In genomic region chr9:107555701-107556100, GRCm38 (mm10) we compare ENCODE assay signal across 10 mouse cellular contexts. TPM values are rescaled to one million over a fixed set of nuclear protein-coding genes. Genes with fewer than 3 reads are reported as not detected.
A peak's percentile ranks its signal among the peaks of the same experiment; 100 is the strongest.
DNase-seq lines count a peak whose midpoint lies in the region; ATAC-seq and TF ChIP-seq lines count a peak whose summit lies in the region.
"Had no signal": no experiment of that assay in that cellular context is flagged by ENCODE, and none has a peak within 500 bp of the region (broad histone marks: within the 10 kb centered on the region; RNA-seq: fewer than 3 reads in every experiment).

No protein-coding gene starts in this region.

- no peak for TF ChIP-seq CTCF in heart, postnatal 0 days (IDR thresholded peaks at IDR 0.05; ENCODE audit: low read depth)
- no peak for TF ChIP-seq CTCF in MEL (IDR thresholded peaks at IDR 0.05 in 2 of 3, conservative IDR thresholded peaks at IDR 0.05 in 1 of 3; ENCODE audit: control insufficient read depth in 1 of 3, insufficient read depth in 1 of 3, low read depth in 2 of 3, low read length in 3 of 3, poor library complexity in 1 of 3, severe bottlenecking in 1 of 3)

- peak overlapping the region; percentile 70 for H3K4me3 ChIP-seq in heart, postnatal 0 days (ENCODE audit: low read depth, low read length)
- peak overlapping the region; percentile 82 to 91 for H3K4me3 ChIP-seq in MEL (ENCODE audit: control insufficient read depth in 1 of 2, insufficient read depth in 1 of 2, low read depth in 2 of 2, low read length in 2 of 2)
- H3K4me3 ChIP-seq in hindbrain, embryonic 10.5 days = peak overlapping the region; percentile 84
- H3K4me3 ChIP-seq in midbrain, embryonic 10.5 days = peak overlapping the region; percentile 88

- peak overlapping the region; percentile 86 for H3K4me2 ChIP-seq in heart, postnatal 0 days (ENCODE audit: low read depth, low read length)

- H3K9ac ChIP-seq in heart, postnatal 0 days (replicated peaks; ENCODE audit: low read depth, low read length) = peak overlapping the region; percentile 89
- H3K9ac ChIP-seq in MEL (ENCODE audit: control insufficient read depth, low read depth, low read length, poor library complexity, severe bottlenecking) = peak overlapping the region; percentile 94

- TF ChIP-seq RAD21 in MEL (IDR thresholded peaks at IDR 0.05; ENCODE audit: low read depth, low read length) = no peak

- DNase-seq in heart, postnatal 0 days (ENCODE audit: low spot score) = no peak
- DNase-seq in heart, adult 8-10 months (ENCODE audit: low spot score) = no peak
- no peak for DNase-seq in MEL (ENCODE audit: low read depth, low spot score)
- no peak for DNase-seq in hindbrain, embryonic 10.5 days (ENCODE audit: low spot score)
- no peak for DNase-seq in midbrain, embryonic 10.5 days (ENCODE audit: low spot score)
- no peak for DNase-seq in cerebellum, adult 11-12 months
- DNase-seq in kidney, adult 9 months = no peak

- H3K36me3 ChIP-seq in heart, postnatal 0 days (replicated peaks; ENCODE audit: control insufficient read depth, insufficient read depth, low read length) = peaks cover 39% of the 10 kb centered on the region
- peaks cover 10 to 29% of the 10 kb centered on the region in 2 experiments; a peak in 3 of 4 replicates for H3K36me3 ChIP-seq in MEL (ENCODE audit: control insufficient read depth in 1 of 2, insufficient read depth in 2 of 2, low read length in 2 of 2)
- peaks cover 45% of the 10 kb centered on the region for H3K36me3 ChIP-seq in hindbrain, embryonic 10.5 days
- H3K36me3 ChIP-seq in midbrain, embryonic 10.5 days = peaks cover 44% of the 10 kb centered on the region

- 3% methylated on average over 2 of the region's 2 CpGs for WGBS in heart, postnatal 0 days
- WGBS in hindbrain, embryonic 10.5 days = 48% methylated on average over 2 of the region's 2 CpGs
- WGBS in midbrain, embryonic 10.5 days = 56% methylated on average over 2 of the region's 2 CpGs

- no peaks in the 10 kb centered on the region for H3K9me3 ChIP-seq in heart, postnatal 0 days (replicated peaks; ENCODE audit: control insufficient read depth, low read length)
- H3K9me3 ChIP-seq in MEL (replicated peaks; ENCODE audit: insufficient read depth, low read length) = no peaks in the 10 kb centered on the region
- H3K9me3 ChIP-seq in hindbrain, embryonic 10.5 days = no peaks in the 10 kb centered on the region
- H3K9me3 ChIP-seq in midbrain, embryonic 10.5 days (replicated peaks) = no peaks in the 10 kb centered on the region

- peak overlapping the region; percentile 96 for H3K27ac ChIP-seq in heart, postnatal 0 days (ENCODE audit: low read depth)
- H3K27ac ChIP-seq in MEL (ENCODE audit: control insufficient read depth, low read depth, low read length) = peak overlapping the region; percentile 90
- H3K27ac ChIP-seq in hindbrain, embryonic 10.5 days = peak overlapping the region; percentile 96
- H3K27ac ChIP-seq in midbrain, embryonic 10.5 days (replicated peaks) = peak overlapping the region; percentile 96

- H3K27me3 ChIP-seq in heart, postnatal 0 days (ENCODE audit: control insufficient read depth, insufficient read depth, low read length) = 0 out of 2 replicates have a peak, but pooled peaks cover under 1% of the 10 kb centered on the region
- H3K27me3 ChIP-seq in MEL (ENCODE audit: control insufficient read depth in 1 of 2, insufficient read depth in 2 of 2, low read length in 2 of 2) = no peaks in the 10 kb centered on the region
- H3K27me3 ChIP-seq in hindbrain, embryonic 10.5 days (ENCODE audit: insufficient read depth, poor library complexity, severe bottlenecking) = peaks cover 29% of the 10 kb centered on the region
- H3K27me3 ChIP-seq in midbrain, embryonic 10.5 days (ENCODE audit: low read depth, poor library complexity, severe bottlenecking) = peaks cover 30% of the 10 kb centered on the region
- H3K27me3 ChIP-seq: Patski had no signal

- H3K79me2 ChIP-seq in MEL (ENCODE audit: control insufficient read depth, insufficient read depth, low read length, poor library complexity) = peaks cover 35% of the 10 kb centered on the region

- ATAC-seq in heart, postnatal 0 days (ENCODE audit: insufficient read depth, low read depth) = no peak
- ATAC-seq in frontal cortex, adult (ENCODE audit: low TSS enrichment) = no peak

- no peak for TF ChIP-seq POLR2A in MEL (IDR thresholded peaks at IDR 0.05; ENCODE audit: control insufficient read depth in 1 of 2, insufficient read depth in 1 of 2, low read depth in 1 of 2, low read length in 2 of 2, poor library complexity in 1 of 2)

- TF ChIP-seq EP300 in heart, postnatal 0 days (IDR thresholded peaks at IDR 0.05; ENCODE audit: low read depth) = no peak
- TF ChIP-seq EP300 in MEL (IDR thresholded peaks at IDR 0.05; ENCODE audit: low read depth in 1 of 2, low read length in 2 of 2) = no peak

- H3K4me1 ChIP-seq in heart, postnatal 0 days (ENCODE audit: control insufficient read depth, insufficient read depth) = peaks cover 33% of the 10 kb centered on the region
- H3K4me1 ChIP-seq in MEL (ENCODE audit: control insufficient read depth in 1 of 2, insufficient read depth in 2 of 2, low read length in 2 of 2) = peaks cover 10 to 33% of the 10 kb centered on the region in 2 experiments
- peaks cover 57% of the 10 kb centered on the region for H3K4me1 ChIP-seq in hindbrain, embryonic 10.5 days (replicated peaks)
- H3K4me1 ChIP-seq in midbrain, embryonic 10.5 days = peaks cover 59% of the 10 kb centered on the region

TF ChIP-seq in MEL, 35 proteins besides CTCF, POLR2A, EP300 and RAD21:
- TF ChIP-seq CHD1 (IDR thresholded peaks at IDR 0.05; ENCODE audit: low read depth, low read length) (0 out of 2 replicates have a peak, but pooled peaks have one; percentile 22), POLR2AphosphoS2 (IDR thresholded peaks at IDR 0.05; ENCODE audit: low read length) (no peak)
TF ChIP-seq in MEL: peak in this region for 1.

RNA-seq across cellular contexts. Expression of gene Rassf1, which starts 4.3 kb away (rescaled TPM):
- 28.7 and 39.0 TPM in 2 replicates for total RNA-seq in heart, postnatal 0 days (2014; rRNA removed; ENCODE audit: low replicate concordance)
- 34.4 and 35.1 TPM in 2 replicates for polyA plus RNA-seq in heart, postnatal 0 days (2015; fragmentation: Nextera tagmentation; extraction: Ambion mirVana)
- total RNA-seq in heart, adult 8-10 months (2022) = 10 to 100 TPM; 12.9 to 14.9 (median 14.4) TPM
- total RNA-seq in MEL (2012; rRNA removed) = 40.6 and 48.0 TPM in 2 replicates
- polyA plus RNA-seq in MEL (2012; ENCODE audit: insufficient read depth in 1 of 2, insufficient read length in 2 of 2, low read depth in 1 of 2, low replicate concordance in 2 of 2, missing spikeins in 1 of 2) = 10 to 100 TPM in 1 of 2 experiments, not detected in 1; 56.9 TPM
- 46.4 and 48.3 TPM in 2 replicates for polyA plus RNA-seq in hindbrain, embryonic 10.5 days (2016; fragmentation: Nextera tagmentation; extraction: Ambion mirVana)
- polyA plus RNA-seq in midbrain, embryonic 10.5 days (2016; fragmentation: Nextera tagmentation; extraction: Ambion mirVana) = 54.2 and 54.8 TPM in 2 replicates

RNA-seq across cellular contexts. Expression of gene Tusc2, which starts 7.4 kb away (rescaled TPM):
- total RNA-seq in heart, postnatal 0 days (2014; rRNA removed; ENCODE audit: low replicate concordance) = 38.6 and 51.2 TPM in 2 replicates
- polyA plus RNA-seq in heart, postnatal 0 days (2015; fragmentation: Nextera tagmentation; extraction: Ambion mirVana) = 37.0 and 38.8 TPM in 2 replicates
- total RNA-seq in heart, adult 8-10 months (2022) = 10 to 100 TPM; 40.0 to 46.9 (median 40.2) TPM
- total RNA-seq in MEL (2012; rRNA removed) = 29.9 and 36.2 TPM in 2 replicates
- polyA plus RNA-seq in MEL (2012; ENCODE audit: insufficient read depth in 1 of 2, insufficient read length in 2 of 2, low read depth in 1 of 2, low replicate concordance in 2 of 2, missing spikeins in 1 of 2) = 10 to 100 TPM in 1 of 2 experiments, not detected in 1; 48.9 TPM
- 79.8 and 87.1 TPM in 2 replicates for polyA plus RNA-seq in hindbrain, embryonic 10.5 days (2016; fragmentation: Nextera tagmentation; extraction: Ambion mirVana)
- polyA plus RNA-seq in midbrain, embryonic 10.5 days (2016; fragmentation: Nextera tagmentation; extraction: Ambion mirVana) = 79.2 and 84.3 TPM in 2 replicates

RNA-seq across cellular contexts. Expression of gene Zmynd10, which starts 8.6 kb away (rescaled TPM):
- not detected in 2 replicates for total RNA-seq in heart, postnatal 0 days (2014; rRNA removed; ENCODE audit: low replicate concordance)
- 0.25 and 0.49 TPM in 2 replicates for polyA plus RNA-seq in heart, postnatal 0 days (2015; fragmentation: Nextera tagmentation; extraction: Ambion mirVana)
- total RNA-seq in heart, adult 8-10 months (2022) = under 1 TPM in 2 of 4 experiments, not detected in 2; 0.35 to 0.40 TPM
- total RNA-seq in MEL (2012; rRNA removed) = 0.26 and 0.31 TPM in 2 replicates
- polyA plus RNA-seq in MEL (2012; ENCODE audit: insufficient read depth in 1 of 2, insufficient read length in 2 of 2, low read depth in 1 of 2, low replicate concordance in 2 of 2, missing spikeins in 1 of 2) = under 1 TPM in 1 of 2 experiments, not detected in 1; 0.85 TPM
- polyA plus RNA-seq in hindbrain, embryonic 10.5 days (2016; fragmentation: Nextera tagmentation; extraction: Ambion mirVana) = 2.6 and 4.7 TPM in 2 replicates
- polyA plus RNA-seq in midbrain, embryonic 10.5 days (2016; fragmentation: Nextera tagmentation; extraction: Ambion mirVana) = 0.75 and 1.1 TPM in 2 replicates
- total RNA-seq: neutrophil, adult 5-6 weeks had no signal

RNA-seq across cellular contexts. Expression of gene Hyal2, which starts 12.0 kb away (rescaled TPM):
- total RNA-seq in heart, postnatal 0 days (2014; rRNA removed; ENCODE audit: low replicate concordance) = 67.8 and 97.3 TPM in 2 replicates
- polyA plus RNA-seq in heart, postnatal 0 days (2015; fragmentation: Nextera tagmentation; extraction: Ambion mirVana) = 58.6 and 60.5 TPM in 2 replicates
- total RNA-seq in heart, adult 8-10 months (2022) = 10 to 100 TPM; 31.2 to 45.8 (median 40.6) TPM
- 24.8 and 32.0 TPM in 2 replicates for total RNA-seq in MEL (2012; rRNA removed)
- polyA plus RNA-seq in MEL (2012; ENCODE audit: insufficient read depth in 1 of 2, insufficient read length in 2 of 2, low read depth in 1 of 2, low replicate concordance in 2 of 2, missing spikeins in 1 of 2) = 10 to 100 TPM in 1 of 2 experiments, not detected in 1; 31.3 TPM
- 134 and 135 TPM in 2 replicates for polyA plus RNA-seq in hindbrain, embryonic 10.5 days (2016; fragmentation: Nextera tagmentation; extraction: Ambion mirVana)
- 143 and 150 TPM in 2 replicates for polyA plus RNA-seq in midbrain, embryonic 10.5 days (2016; fragmentation: Nextera tagmentation; extraction: Ambion mirVana)

RNA-seq across cellular contexts. Expression of gene Nprl2, which starts 13.7 kb away (rescaled TPM):
- total RNA-seq in heart, postnatal 0 days (2014; rRNA removed; ENCODE audit: low replicate concordance) = 42.3 and 56.4 TPM in 2 replicates
- 22.5 and 23.2 TPM in 2 replicates for polyA plus RNA-seq in heart, postnatal 0 days (2015; fragmentation: Nextera tagmentation; extraction: Ambion mirVana)
- 10 to 100 TPM; 18.4 to 22.6 (median 21.2) TPM for total RNA-seq in heart, adult 8-10 months (2022)
- total RNA-seq in MEL (2012; rRNA removed) = 23.2 and 25.4 TPM in 2 replicates
- 10 to 100 TPM in 1 of 2 experiments, not detected in 1; 30.2 TPM for polyA plus RNA-seq in MEL (2012; ENCODE audit: insufficient read depth in 1 of 2, insufficient read length in 2 of 2, low read depth in 1 of 2, low replicate concordance in 2 of 2, missing spikeins in 1 of 2)
- polyA plus RNA-seq in hindbrain, embryonic 10.5 days (2016; fragmentation: Nextera tagmentation; extraction: Ambion mirVana) = 39.2 and 45.7 TPM in 2 replicates
- polyA plus RNA-seq in midbrain, embryonic 10.5 days (2016; fragmentation: Nextera tagmentation; extraction: Ambion mirVana) = 37.1 and 40.4 TPM in 2 replicates
